Mouse (Mus musculus) cerebellum, adult 11-12 months (tissue): ENCODE results near the gene Ccdc93.
A peak's percentile ranks its signal among the peaks of the same experiment; 100 is the strongest.

Source experiments
- DNase-seq: peaks from one replicate; pipeline ENCODE4 v3.0.0; 2022

Gene Ccdc93

DNA sequence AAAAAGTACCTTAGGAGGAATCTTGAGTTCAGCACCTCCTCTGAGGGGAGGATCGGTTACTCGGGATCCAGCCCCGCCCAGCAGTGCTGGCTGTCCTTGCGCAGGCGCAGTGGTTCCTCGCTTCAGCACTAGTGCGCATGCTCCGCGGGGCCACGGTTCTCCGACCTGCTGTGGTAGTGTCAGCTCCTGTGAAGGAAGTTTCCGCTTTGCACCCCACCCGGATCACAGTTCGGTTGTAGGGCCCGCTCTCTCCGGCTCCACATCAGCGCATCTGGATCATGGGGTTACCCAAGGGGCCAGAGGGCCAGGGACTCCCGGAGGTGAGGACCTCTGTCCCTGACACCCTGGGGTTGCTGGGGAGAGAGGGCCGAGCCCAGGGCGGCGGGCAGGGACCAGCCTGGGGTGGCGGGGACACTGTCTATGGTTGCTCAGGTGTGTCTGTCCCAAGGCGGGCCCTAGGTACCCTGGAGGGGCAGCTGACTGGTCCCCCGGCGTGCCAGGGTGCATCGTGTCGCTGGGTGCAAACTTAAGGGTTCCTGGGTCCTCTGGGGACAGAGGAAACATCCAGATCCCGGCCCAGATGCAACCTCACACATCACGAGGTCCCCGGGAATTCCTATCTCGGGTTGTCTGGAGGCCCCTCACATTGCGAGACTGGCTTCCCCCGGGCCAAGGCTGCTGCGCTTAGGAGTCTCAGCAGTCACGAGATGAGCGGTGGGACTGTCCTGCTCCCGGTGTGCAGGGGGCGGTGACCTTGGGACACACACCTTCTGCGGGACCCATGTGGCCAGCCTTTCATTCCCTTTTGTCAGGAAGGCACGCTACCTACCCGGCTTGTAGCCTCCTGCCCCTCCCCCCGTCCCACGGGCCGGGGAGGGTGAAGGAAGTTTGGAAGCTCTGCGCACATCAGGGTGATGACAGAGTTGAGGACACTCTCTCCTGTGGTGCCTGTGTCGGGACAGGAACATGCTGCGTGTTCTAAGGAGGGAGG is at the start of gene Ccdc93:
Ccdc93 (plus strand) TSS at position 112 of the 991 bp plus-strand sequence.
- peak; percentile 96 for DNase-seq

DNA sequence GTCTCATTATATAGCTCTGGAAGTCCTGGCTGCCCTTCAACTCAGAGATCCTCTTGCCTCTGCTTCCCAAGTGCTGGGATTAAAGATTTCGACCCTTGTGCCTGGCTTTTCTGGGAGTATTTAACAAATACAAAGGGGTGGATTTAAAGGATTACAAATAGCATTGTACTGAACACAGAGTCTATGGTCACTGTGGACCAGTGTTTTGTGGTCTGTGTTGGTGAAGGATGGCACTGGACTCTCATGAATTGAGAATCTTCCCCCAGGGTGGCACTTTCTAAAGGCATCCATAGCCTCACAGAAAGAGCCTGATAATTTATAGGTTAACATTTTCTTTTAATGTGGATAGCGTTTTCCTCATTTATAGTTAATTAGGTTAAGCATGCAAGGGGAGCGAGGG is 49.3 kb upstream of the Ccdc93 start:
- DNase-seq = no peak

DNA sequence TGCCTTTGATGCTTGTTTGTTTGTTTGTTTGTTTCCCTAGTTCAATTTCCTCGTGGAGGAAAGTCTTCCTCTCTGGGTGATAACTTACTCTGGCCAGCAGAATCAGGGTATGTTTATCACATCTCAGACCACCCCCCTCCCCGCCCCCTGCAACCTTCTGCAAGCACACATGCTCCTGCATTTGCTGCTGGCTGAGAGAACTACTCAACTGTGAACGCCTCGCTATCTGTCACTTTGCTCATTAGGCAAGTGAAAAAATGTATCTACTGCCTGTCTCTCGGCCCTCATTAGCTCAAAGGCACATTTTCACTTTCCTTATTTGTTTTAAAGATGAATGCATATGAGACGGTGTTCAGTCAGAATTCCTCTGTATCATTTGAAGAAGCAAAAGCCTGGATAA is 42.5 kb upstream of the Ccdc93 start:
- no peak for DNase-seq

DNA sequence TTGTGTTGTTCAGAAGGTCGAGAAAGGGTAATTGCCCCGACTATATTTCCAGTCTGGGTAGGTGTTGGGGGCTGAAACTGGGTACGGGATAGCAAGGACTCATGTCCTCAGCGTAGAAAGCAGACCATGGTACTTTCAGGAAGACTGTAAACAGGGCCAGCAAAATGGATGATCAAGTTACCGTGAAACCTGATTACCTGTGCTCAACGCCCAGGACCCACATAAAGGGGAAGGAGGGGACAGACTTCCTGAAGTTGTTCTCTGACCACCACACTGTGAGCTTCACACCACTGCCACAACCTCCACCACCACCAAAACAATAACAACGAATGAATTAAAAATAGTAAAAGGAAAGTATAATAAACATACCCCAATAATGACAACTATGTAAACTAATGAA is 42.1 kb upstream of the Ccdc93 start:
- no peak for DNase-seq

DNA sequence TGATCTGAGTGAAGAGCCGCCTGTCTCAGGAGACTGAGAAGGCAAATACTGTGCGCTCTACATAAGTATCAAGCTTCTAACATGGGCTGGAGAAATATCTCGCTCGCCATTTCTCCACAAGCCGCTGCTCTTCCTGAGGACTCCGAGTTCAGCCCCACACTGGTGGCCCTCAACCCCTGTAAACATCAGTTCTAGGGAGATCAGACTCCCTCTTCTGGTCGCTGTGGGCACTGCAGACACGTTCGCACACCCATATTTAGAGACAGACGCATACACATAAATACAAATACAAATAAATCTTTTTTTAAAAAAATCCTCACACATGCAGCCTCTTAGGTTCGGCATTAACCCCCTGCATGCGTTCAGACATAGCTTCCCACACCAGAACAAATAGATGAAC is 41.3 kb upstream of the Ccdc93 start:
- no peak for DNase-seq

DNA sequence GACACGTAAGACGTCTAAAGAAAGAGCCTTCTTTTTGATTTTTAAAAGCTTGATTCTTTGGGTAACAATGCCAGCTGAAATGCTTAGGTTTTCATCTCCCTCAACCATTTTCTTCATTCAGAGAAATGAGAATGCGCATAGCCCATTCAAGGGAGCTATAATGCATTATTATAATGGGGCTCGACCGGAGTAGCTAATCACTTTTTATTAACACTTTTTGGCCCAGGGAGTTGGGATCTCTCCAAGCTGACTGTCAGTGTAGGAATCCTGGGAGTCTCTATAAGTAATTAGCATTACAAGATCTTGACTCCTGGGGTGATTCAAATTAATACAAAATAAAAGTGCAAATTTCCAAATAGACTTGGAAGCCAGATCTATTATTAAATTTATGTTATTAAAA is 40.8 kb upstream of the Ccdc93 start:
- no peak for DNase-seq

DNA sequence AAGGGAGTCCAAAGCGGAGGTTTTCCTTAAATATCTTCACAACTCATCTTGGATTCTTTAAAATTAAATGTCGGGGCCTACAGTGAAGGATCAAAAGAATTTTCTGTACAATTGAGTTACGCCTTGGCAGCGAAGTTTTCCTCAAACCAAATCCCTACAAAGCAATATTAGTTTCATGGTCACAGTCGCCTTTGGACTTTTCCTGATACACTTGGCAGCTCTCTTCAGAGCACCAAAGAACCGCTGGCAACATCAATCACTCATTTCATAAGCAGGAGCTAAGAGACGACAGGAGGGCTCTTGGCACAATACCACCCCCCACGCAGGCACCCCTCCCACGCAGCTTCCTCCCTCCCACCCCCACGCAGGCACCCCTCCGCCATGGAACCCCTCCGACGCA is 40.4 kb upstream of the Ccdc93 start:
- DNase-seq = no peak

DNA sequence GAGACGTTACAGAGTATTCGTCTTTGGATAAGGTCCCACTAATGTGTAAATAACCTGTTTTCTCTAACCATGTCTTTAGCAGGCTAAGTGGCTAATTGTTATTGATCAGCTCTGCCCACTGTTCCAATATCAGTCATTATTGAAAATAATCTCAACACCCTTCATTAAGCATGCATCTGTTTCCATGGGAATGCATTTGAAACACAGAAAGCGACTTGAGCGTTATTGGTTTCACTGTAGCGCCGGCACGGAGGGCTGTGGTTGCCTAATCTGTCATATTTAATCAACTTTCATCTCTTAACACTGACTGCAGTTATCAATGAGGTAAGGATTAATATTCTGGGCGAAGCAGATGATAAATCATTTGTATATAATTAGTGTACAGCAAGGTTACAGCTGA is 40.0 kb upstream of the Ccdc93 start:
- DNase-seq = no peak

DNA sequence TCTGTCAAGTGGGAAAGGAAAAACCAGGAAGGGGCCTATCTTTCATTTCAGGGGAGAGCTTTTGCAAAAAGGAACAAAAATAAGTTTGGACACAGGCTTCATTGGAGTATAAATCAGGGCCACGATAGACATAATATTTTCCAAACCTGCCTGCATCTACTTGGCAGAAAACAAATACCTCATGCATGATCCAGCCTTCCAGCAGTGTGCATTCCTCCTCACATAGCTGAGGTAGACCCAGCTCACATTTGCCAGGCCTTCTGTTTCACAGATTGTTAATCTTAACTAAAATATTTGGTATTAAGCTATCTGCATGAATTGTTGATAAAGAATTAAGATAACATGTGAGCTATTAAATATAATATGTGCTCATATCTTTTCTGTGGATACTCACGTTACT is 37.7 kb upstream of the Ccdc93 start:
- DNase-seq = no peak

DNA sequence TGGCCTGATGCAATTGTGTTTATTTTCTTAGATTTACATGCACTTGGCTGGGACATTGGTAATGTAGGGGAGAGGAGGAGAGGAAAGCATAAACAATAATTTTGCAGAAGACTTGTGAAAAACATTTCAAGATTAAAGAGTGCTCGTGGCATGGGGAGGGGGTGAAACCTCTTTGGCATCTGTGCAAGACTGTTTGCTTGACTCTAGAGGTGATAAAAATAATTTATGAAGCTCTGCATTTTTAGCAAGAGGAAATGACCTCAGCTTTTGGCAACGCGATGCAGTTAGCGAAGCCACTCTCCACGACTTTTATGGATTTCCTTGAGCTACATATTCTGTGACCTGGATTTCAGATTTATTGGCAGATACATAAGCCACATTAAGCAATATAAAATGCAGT is 36.1 kb upstream of the Ccdc93 start:
- DNase-seq = no peak

DNA sequence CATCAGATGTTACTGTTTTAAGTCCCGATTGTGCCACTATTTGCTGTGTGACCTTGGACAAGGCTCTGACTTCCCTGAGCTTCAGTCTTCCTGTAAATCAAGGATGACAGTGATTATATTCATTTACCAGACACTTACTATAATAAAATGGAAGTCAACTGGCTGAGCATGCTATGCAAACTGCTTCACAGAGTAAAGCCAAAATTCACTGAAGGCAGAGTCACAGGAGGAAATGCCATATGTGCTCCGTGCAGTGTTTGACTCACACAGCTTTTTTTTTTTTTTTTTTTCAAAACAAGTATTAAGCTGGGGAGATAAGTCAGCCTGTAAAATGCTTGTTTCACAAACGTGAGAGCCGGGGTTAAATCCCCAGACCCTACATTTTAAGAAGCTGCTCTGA is 34.3 kb upstream of the Ccdc93 start:
- no peak for DNase-seq

DNA sequence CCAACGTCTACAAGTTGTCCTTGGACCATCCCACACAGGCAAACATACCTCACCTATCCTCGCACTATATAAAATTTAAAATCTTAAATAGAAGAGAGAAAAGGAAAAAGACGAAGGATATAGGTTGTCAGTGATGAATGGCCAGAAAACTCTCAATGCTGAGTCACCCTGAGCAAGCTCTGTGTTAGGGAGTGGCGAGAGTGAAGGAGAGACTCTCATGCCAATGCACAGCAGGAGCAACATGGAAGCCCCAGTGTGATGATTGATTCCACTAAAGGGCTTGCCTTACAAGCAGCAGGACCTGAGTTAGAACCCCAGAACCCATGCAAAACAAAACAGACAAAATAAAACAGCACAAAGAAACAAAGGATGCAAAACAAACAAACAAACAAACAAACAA is 32.6 kb upstream of the Ccdc93 start:
- no peak for DNase-seq

DNA sequence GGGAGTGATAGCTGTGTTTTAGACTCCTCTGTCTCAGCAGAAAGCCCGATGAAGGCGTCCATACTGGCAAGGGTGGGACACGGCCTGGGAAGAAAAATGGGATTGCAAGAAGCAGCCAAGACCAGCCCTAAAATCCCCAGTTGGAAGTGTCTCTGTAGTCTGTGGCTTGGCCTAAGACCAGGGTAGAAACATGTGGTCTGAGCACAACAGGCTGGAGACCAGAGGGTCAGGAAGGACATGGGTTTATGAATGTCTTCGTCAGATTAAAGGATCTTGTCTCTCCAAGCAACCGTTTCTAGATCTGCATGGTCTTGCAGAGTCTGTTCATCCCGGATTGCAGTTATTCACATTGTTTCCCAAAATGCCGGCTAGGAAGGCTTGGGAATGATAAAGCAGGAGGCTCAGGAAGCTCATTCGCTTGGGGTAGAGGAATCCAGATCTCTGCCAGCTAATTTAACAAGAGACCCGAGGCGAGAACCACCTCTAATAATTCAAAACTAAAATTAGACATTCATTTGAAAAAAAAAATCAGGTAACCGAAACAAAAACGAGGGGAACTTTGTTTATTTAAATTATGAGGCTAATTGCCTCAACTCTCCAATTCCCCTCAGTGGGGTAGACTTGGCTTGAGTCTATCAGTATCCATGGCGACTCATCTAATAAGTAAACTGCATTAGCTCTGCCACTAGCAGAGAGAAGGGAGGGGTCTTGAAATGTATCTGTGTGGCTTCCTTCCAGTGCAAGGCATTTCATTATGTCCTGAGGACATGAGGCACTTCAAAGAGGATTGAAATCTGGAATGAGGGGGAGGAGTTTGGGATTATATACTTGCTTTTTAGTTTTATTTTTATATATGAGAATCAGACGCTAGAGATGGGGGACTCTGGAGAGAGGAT is 31.6 kb upstream of the Ccdc93 start:
- no peak for DNase-seq

DNA sequence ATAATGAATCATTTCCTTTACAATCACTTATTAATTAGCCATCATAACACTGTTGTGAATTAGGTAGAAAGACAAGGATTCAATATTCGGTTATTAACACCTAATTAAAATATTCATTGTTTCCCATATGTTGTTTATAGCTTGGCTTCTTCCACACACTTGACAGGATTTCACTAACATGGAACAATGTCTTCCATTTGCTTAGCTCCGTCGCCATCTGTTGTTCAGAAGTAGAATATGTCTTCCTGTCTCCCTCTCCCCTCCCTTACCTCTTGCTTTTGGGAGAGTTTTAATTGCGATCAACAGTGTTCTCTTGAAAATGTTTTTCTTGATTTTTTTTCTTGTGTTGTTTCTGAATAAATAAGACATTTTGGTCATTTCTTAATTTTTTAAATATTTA is 30.6 kb upstream of the Ccdc93 start:
- DNase-seq = no peak

DNA sequence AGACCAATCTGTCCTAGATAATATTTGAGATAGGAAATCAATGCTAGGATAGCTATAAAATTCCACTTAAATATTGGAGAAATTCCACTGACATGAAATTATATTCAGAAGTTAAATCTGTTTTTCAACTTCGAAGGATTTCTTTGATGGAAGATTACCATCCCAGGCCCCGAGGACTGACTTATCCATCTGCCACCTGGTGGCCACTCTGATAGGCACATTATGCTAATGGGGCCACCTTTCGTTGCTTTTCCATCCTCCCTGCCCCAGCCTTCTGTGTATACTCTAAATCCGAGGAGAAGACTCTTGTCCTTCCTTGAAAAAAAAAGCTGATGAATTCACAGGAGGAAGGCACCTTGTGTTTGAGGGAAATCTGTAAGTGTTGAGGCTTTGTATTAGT is 11.8 kb upstream of the Ccdc93 start:
- DNase-seq = no peak

DNA sequence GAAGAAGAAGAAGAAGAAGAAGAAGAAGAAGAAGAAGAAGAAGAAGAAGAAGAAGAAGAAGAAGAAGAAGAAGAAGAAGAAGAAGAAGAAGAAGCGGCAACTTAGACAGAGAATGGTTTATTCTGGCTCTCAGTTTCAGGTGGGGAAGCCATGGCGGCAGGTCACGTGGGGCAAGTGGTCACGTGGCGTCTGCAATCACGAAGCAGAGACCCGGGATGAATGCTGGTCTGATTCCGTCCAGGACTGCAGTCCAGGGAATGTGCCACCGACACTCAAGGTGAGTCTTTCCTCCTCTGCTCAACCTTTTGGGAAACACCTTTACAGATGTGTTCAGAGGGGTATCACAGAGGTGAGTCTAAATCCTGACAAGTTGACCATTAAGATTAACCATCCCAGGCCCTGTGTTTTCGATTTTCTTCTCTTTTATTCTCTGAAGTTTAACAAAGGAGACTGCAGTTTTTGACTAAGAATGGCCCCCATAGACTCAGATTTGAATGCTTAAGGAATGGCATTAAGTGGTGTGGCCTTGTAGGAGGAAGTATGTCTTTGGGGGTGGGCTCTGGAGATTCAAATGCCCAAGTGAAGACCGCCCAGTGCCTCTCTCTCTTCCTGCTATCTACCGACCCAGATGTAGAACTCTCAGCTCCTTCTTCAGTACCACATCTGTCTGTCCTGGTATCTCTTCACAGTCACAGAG is 11.1 kb upstream of the Ccdc93 start:
- DNase-seq = no peak

DNA sequence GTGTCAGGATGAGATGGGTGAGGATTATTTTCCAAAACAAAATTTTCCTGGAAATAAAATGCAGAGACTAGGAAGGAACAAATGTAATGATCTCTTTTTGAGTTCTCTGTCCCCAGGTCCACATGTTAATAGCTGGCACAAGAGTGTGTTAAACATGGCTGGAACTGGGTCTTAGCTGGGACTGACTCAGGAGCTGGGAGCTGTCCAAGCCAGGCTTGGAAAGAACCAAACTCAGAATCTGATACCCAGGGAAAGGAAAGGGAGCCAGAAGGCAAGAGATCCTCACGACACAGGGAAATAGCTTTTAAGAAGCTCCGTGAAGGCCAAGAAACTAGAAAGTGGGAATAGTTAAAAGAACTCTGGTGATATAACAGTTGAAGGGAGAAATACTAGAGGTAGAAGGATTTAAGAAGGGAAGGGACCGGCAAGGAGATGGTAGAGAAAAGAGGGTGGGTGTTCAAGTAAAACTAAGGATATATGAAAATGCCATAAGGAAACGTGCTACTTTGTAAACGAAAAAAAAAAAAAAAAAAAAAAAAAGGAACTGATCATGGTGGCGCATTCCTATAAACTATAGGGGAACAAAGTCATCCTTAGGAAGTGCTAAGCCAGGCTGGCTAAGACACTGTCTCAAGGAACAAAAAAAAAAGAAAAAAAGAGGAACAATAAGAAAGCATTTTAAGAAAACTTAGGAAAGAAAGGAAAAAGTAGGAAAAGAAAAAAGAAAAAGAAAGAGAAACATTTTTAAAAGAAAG is 489 bp upstream of the Ccdc93 start:
- peak; percentile 14 for DNase-seq

DNA sequence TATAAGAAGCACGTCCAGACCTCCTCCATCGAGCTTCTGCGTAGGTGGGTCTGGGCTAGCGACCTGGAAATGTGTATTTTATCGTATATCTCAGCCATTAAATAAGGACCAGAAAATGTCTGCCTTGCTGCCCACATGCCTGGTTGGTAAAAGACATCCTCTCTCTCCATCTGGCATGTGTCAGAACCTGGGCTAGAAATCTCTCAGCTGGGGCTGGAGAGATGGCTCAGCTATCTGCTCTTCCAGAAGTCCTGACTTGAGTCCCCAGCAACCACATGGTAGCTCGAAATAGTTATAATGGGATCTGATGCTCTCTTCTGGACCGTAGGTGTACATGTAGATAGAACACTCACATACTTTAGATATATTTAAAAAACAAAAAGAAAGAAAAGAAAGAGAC is 5.1 kb downstream of the Ccdc93 start:
- DNase-seq = no peak

DNA sequence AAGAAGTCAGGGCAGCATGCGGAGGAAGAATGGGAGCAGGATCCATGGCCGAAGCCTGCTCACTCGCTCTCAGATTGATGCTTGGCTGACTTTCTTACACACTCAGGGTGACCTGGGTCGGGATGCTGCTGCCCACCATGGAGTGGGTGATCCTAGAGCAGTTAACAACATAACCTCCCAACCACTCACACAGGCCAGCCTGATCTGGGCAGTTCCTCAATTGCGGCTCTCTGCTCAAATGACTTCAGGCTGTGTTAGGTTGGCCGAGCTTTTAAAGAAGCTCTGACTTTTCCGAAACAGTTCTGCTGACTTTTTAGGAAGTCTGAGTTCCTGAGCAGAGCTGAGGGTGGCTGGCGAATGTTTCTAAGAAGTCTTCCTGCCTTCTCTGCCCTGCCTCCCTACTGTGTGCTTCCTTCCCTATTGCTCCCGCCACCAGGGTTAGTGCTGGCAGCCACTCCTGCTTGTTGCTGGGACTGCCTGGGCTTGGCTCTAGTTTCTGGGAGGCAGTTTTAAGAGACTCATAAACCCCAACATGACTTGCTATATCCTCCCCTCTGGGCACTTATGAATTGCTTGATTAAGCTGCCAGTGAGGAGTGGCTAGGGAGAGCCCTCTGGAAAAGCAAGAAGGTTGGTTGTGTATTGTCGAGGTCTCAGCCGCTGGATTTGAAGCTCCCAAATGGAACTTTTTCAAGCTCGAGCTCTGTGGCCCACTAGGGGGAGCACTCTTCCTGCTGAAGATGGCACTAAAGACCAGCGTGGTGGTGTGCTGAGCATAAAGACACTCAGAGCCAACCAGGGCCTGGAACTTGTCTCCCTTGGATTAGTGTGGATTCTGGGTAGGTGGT is 9.9 kb downstream of the Ccdc93 start:
- peak; percentile 36 for DNase-seq

DNA sequence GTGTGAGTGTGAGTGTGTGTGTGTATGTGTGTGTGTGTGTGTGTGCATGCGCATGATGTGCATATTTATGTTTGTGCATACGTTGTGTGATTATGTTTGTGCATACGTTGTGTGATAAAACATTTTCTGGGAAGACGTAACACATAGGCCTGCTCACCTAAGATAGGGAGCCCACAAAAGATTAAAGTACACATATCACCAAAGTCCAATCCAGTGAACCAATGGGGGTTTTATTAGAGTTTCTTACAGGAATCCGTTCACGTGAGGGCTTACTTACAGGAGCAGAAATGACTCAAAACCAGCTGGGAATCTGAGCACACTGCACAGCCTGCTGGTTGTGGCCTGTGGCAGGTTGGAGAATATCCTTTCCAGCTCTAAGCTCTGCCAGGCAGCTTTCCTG is 13.3 kb downstream of the Ccdc93 start:
- DNase-seq = no peak

DNA sequence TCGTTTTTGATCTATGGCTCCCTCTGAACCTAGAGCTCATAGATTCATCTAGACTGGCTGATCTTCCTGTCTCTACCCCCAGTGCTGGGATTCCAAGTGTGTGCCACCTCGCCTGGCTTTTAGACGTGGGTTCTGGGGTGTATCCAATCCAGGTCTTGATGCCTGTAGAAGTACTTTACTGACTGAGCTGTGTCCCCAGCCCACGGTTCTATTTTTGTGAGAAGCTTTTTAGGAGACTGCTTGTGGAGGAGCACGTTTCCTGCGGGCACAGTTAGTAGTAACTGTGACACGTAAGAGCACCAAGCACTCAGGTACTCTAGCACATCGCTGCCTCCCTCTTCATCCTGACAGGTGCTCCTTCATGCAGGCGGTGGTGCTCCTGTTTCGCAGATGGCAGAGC is 16.4 kb downstream of the Ccdc93 start:
- no peak for DNase-seq

DNA sequence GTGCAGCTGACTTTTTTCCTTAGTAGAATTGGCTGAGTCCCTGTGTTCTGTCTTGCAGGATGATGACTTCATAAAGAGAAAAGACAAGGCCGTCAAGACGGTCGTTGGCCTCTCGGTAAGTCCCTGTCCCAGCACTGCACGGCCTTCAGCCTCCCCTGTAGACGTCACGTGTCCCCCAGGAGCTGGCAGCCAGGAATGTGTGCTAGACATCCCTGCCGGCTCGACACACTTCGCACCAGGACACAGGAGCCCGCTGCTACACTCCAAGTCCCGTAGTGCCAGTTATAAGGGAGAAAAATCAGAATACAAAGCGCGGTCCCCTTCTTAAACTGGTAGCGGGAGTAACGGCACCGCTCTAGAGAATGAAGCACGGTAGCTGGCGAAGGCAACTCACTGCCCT is 17.3 kb downstream of the Ccdc93 start:
- DNase-seq = no peak
